Mouse (Mus musculus) kidney, embryonic 14.5 days (tissue): ENCODE data around the gene Slc25a19. TPM values are rescaled to one million over a fixed set of nuclear protein-coding genes. Genes with fewer than 3 reads are reported as not detected.

ENCODE experiments used
- ATAC-seq: fragments of 200-750 bp; cut with Nextera tagmentation; 2 replicates; pipeline ENCODE4 v1.8.0; 2017; ENCODE audit warnings: moderate number of reproducible peaks, mild to moderate bottlenecking, moderate TSS enrichment, moderate library complexity; ENCODE audit not compliant: low FRiP score, low TSS enrichment
- H3K27ac ChIP-seq: fragments of 300-500 bp; sonication (generic); 2 replicates; pipeline ENCODE4 v1.5.1; 2014; ENCODE audit warnings: low read depth, mild to moderate bottlenecking, low read length, moderate library complexity, mixed read lengths
- H3K27me3 ChIP-seq: fragments of 300-500 bp; sonication (generic); 2 replicates; pipeline ENCODE4 v1.6.1; 2014; ENCODE audit warnings: mild to moderate bottlenecking, low read length; ENCODE audit not compliant: control insufficient read depth, insufficient read depth
- H3K36me3 ChIP-seq: fragments of 300-500 bp; sonication (generic); 2 replicates; pipeline ENCODE4 v1.6.1; 2014; ENCODE audit warnings: low read length, mixed read lengths; ENCODE audit not compliant: control insufficient read depth, insufficient read depth
- H3K4me1 ChIP-seq: fragments of 300-500 bp; sonication (generic); 2 replicates; pipeline ENCODE4 v1.6.1; 2014; ENCODE audit warnings: low read length, mixed read lengths; ENCODE audit not compliant: control insufficient read depth, insufficient read depth
- H3K4me2 ChIP-seq: fragments of 300-500 bp; sonication (generic); replicated peaks from 2 replicates; pipeline ENCODE4 v1.6.1; 2014; ENCODE audit warnings: low read depth, mild to moderate bottlenecking, low read length
- H3K4me3 ChIP-seq: fragments of 300-500 bp; sonication (generic); 2 replicates; pipeline ENCODE4 v1.5.1; 2014; ENCODE audit warnings: mild to moderate bottlenecking, low read length
- H3K9ac ChIP-seq: fragments of 300-500 bp; sonication (generic); 2 replicates; pipeline ENCODE4 v1.6.1; 2014; ENCODE audit warnings: low read depth, mild to moderate bottlenecking, low read length, moderate library complexity
- H3K9me3 ChIP-seq: fragments of 300-500 bp; sonication (generic); 2 replicates; pipeline ENCODE4 v1.6.1; 2016; ENCODE audit warnings: low read length; ENCODE audit not compliant: control insufficient read depth
- WGBS: fragments of 180-500 bp; shearing (Covaris S2); extraction: QIAGEN DNeasy Blood & Tissue Kit; methylation state at CpG from one replicate; pipeline ENCODE4 v1.1.7; 2014; 5-methylcytosine and 5-hydroxymethylcytosine counted together
- polyA plus RNA-seq: library from polyadenylated mRNA; unstranded; fragments of >200 nt; fragmentation: Nextera tagmentation; extraction: Ambion mirVana; gene quantifications from 2 replicates; pipeline ENCODE4 v1.2.1, GENCODE M21; 2014

Gene Slc25a19
- polyA plus RNA-seq = 35.3 and 40.8 TPM in 2 replicates

DNA sequence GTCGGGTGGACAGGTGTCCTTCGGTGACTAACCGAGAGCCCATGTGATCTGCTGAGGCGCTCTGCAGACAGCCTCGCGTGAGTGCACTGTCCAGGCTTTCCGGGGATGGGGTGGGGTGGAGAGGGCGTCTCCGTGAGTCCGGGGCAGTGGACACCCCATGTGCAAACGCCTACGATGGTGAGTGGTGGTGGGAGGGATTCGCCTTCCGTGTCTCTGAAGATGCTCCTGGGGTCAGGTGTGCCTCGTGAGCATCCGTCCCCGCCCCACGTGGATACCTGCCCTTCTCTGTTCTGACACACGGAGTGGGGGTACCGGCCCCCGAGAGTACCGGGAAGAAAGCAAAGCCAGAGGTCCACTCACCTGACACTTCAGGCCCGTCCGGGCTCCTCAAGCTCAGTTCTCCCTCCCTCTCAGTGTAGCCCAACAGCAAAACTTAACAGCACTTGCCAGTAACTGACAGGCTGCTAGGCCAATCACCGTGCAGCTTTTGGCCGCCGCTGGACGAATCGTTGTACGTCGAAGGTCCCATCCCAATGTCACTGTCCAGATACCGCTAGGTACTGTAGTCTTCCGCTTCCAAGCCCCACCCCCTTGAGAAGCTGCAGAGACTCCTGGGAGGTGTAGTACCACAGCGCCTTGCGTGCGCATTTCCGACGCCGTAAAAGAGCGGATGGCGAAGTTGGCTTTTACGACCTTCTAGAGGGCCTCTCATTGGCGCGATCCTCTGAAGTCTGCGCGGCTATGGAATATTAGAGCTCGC lies at the start of gene Slc25a19:
Gene Slc25a19, minus strand, starts transcription at position 591 of the 760 bp plus-strand sequence.
- peak within 1 kb of the TSS; percentile 83 for H3K4me3 ChIP-seq
- H3K9ac ChIP-seq = peak within 1 kb of the TSS; percentile 74
- no peak within 1 kb of the TSS for H3K27ac ChIP-seq
- H3K27me3 ChIP-seq = no peaks in the 10 kb centered on the region
- WGBS = under 1% methylated on average over 47 of the region's 47 CpGs
- peak within 1 kb of the TSS; percentile 93 for H3K4me2 ChIP-seq
- peak; percentile 98 for ATAC-seq
- no peaks in the 10 kb centered on the region for H3K9me3 ChIP-seq
- peaks cover 8% of the 10 kb centered on the region; the same call in 1 of the 2 replicates for H3K36me3 ChIP-seq
- H3K4me1 ChIP-seq = peaks cover 8% of the 10 kb centered on the region

DNA sequence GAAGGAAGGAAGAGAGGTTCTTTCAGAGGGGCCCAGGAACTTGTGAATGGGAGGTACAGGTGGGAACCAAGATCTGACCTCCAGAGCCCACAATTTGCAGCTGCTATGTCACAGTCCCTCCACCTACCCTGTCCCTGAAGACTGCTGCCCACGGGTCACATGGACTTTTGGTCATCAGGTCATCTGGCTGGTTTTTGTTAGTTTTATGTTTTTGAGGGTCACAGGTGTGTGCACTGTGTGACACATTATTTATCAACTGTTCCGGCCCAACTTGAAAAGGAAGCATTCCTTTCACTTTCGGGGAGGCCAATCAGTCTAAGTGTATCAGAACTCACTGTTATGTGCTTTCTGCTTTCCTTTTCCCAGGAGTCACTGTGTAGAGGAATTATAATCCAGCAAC lies 49.4 kb upstream of the Slc25a19 start:
- H3K4me3 ChIP-seq = no peak overlapping the region
- ATAC-seq = no peak
- H3K4me1 ChIP-seq = no peaks in the 10 kb centered on the region
- whole genome bisulfite sequencing = 82% methylated on average over 3 of the region's 3 CpGs
- no peak overlapping the region for H3K27ac ChIP-seq
- no peak overlapping the region for H3K4me2 ChIP-seq
- H3K9me3 ChIP-seq = no peaks in the 10 kb centered on the region
- H3K27me3 ChIP-seq = no peaks in the 10 kb centered on the region
- H3K9ac ChIP-seq = no peak overlapping the region
- peaks cover 13% of the 10 kb centered on the region; the same call in 1 of the 2 replicates for H3K36me3 ChIP-seq

DNA sequence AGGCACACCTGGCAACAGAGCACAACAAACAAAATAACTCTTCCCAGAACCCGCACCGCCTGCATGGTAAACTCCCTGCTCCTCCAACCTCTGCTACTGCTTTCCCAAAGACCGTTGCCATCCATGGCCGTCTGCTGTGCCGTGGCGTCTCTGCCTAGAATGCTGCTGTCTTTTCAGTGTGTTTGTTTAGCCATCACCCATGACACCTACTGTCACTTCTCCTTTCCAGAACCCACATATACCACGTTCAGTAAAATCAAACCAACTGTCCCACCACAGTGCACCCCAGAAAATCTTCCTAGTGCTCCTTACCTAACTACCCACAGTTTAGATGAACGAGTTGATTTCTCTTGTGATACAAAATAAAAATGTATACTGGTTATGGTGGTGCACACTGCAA lies 48.6 kb upstream of the Slc25a19 start:
- Histone ChIP-seq H3K27me3 (no peaks in the 10 kb centered on the region), H3K36me3 (peaks cover 10% of the 10 kb centered on the region; the same call in 1 of the 2 replicates), H3K4me1 (no peaks in the 10 kb centered on the region), H3K27ac (no peak overlapping the region), H3K4me3 (no peak overlapping the region), H3K9me3 (no peaks in the 10 kb centered on the region), H3K4me2 (no peak overlapping the region), H3K9ac (no peak overlapping the region)
- 81% methylated on average over 8 of the region's 8 CpGs for WGBS
- ATAC-seq = no peak

- Histone ChIP-seq H3K27ac (no peak overlapping the region), H3K4me1 (peaks cover 12% of the 10 kb centered on the region), H3K4me3 (no peak overlapping the region), H3K36me3 (peaks cover 10% of the 10 kb centered on the region; the same call in 1 of the 2 replicates), H3K9me3 (no peaks in the 10 kb centered on the region), H3K27me3 (no peaks in the 10 kb centered on the region), H3K4me2 (no peak overlapping the region), H3K9ac (no peak overlapping the region)
- no peak for ATAC-seq
- WGBS = 79% methylated on average over 9 of the region's 9 CpGs
Observed at GRCm38 (mm10) chr11:115674235-115674865, 46.3 kb upstream of the Slc25a19 start.

- H3K4me3 ChIP-seq = no peak overlapping the region
- H3K4me1 ChIP-seq = peaks cover 12% of the 10 kb centered on the region
- H3K27ac ChIP-seq = no peak overlapping the region
- H3K36me3 ChIP-seq = peaks cover 8% of the 10 kb centered on the region; the same call in 1 of the 2 replicates
- no peaks in the 10 kb centered on the region for H3K27me3 ChIP-seq
- H3K4me2 ChIP-seq = no peak overlapping the region
- no peak overlapping the region for H3K9ac ChIP-seq
- 88% methylated on average over 9 of the region's 9 CpGs for WGBS
- ATAC-seq = no peak
- H3K9me3 ChIP-seq = no peaks in the 10 kb centered on the region
Observed at GRCm38 (mm10) chr11:115673471-115674234, 45.6 kb upstream of the Slc25a19 start.

GRCm38 (mm10) chr11:115672226-115672987 lies 44.3 kb upstream of the Slc25a19 start:
- no peak overlapping the region for H3K27ac ChIP-seq
- no peak overlapping the region for H3K4me3 ChIP-seq
- no peak overlapping the region for H3K9ac ChIP-seq
- no peak overlapping the region for H3K4me2 ChIP-seq
- 83% methylated on average over 7 of the region's 7 CpGs for WGBS
- H3K4me1 ChIP-seq = peaks cover 12% of the 10 kb centered on the region
- no peak for ATAC-seq
- peaks cover 2% of the 10 kb centered on the region; the same call in 1 of the 2 replicates for H3K36me3 ChIP-seq
- no peaks in the 10 kb centered on the region for H3K9me3 ChIP-seq
- H3K27me3 ChIP-seq = no peaks in the 10 kb centered on the region

DNA sequence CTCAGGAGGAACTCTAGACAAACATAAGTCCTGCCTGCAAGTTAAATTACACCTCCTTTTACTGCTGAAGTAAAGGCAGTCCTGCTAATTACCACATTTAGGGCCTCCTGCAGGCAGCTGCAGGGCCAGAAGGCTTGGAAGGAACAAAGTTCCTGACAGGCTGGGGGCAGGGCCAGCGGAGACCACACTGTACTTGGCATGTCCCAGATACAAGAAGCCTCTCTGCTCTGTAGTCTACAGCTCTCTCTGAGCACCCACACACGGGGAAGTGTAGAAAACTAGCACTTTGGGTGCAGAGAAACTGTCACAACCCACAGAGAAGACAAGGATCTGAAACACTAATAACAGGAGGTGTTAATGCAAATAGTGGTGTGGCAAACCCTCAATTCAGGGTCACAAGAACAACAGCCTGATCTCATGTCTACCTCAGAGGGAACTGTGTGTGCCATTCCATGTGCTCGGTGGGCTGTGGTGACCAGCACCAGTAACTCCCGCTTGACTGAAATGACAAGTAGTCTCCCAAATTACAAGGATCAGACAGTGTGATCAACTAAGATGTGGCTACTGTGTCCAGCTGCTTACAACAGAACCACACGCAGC lies 42.5 kb upstream of the Slc25a19 start:
- Histone ChIP-seq H3K27me3 (no peaks in the 10 kb centered on the region), H3K4me1 (peaks cover 12% of the 10 kb centered on the region), H3K4me2 (no peak overlapping the region), H3K27ac (peak overlapping the region; percentile 47; the same call in 1 of the 2 replicates), H3K36me3 (no peaks in the 10 kb centered on the region), H3K9ac (no peak overlapping the region), H3K9me3 (no peaks in the 10 kb centered on the region), H3K4me3 (no peak overlapping the region)
- ATAC-seq = no peak
- WGBS = 15% methylated on average over 5 of the region's 5 CpGs

GRCm38 (mm10) chr11:115663676-115664335 lies 35.7 kb upstream of the Slc25a19 start:
- 71% methylated on average over 4 of the region's 4 CpGs for WGBS
- Histone ChIP-seq H3K4me3 (no peak overlapping the region), H3K27ac (no peak overlapping the region), H3K36me3 (no peaks in the 10 kb centered on the region), H3K27me3 (no peaks in the 10 kb centered on the region), H3K9me3 (no peaks in the 10 kb centered on the region), H3K4me1 (no peaks in the 10 kb centered on the region), H3K4me2 (no peak overlapping the region), H3K9ac (no peak overlapping the region)
- no peak for ATAC-seq
